Mouse (Mus musculus) kidney, adult 8-10 months (tissue): ENCODE results near the gene Spsb1.
A peak's percentile ranks its signal among the peaks of the same experiment; 100 is the strongest.

Source experiments
- DNase-seq, 2 experiments: peaks; one replicate each; pipeline ENCODE4 v3.0.0; 2022

Gene Spsb1

DNA sequence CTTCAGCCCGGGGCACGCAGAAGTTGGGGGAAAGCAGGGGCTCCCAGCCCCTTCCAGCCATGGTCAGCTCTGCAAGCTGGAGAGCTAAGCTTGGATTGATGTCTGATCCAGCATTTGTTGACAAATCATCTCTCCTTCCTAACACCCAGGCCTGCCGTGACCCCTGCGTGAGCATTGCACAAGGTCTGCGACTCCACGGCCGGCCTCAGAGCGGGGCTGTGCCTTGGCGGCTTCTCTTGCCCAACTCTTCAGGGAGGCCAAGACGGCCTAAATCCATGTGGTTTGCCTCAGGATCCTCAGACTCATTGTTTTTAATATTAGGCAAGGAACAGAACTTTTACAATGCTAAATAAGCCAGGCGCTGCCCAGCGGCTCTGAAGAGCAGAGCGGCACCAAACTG lies 3.6 kb downstream of the Spsb1 start:
- DNase-seq: no peak

DNA sequence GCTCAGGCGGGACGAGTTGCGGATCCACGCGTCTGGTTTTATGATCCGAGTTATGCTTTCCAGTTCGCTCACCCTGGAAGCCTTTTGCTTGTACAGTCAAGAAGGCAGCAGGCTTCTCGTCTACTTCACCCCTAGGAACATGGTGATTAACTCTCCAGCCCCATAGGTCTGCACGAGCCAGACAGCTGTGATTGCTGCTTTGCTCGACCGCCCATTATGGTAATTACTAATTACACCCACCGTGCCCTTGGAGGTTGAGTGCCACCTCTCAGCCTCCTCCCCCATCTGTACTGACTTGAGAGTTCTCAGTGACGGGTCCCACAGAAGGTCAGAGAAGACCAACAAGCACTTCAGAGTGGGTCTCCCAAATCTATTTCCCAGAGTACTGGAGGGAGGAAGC lies 5.2 kb downstream of the Spsb1 start:
- DNase-seq: no peak

GRCm38 (mm10) chr4:149948119-149948518 lies 6.7 kb downstream of the Spsb1 start:
- DNase-seq: no peak

- no peak for DNase-seq
Measured at GRCm38 (mm10) chr4:149947396-149947795, 7.4 kb downstream of the Spsb1 start.

- no peak for DNase-seq
Measured at GRCm38 (mm10) chr4:149945194-149945593, 9.6 kb downstream of the Spsb1 start.

DNA sequence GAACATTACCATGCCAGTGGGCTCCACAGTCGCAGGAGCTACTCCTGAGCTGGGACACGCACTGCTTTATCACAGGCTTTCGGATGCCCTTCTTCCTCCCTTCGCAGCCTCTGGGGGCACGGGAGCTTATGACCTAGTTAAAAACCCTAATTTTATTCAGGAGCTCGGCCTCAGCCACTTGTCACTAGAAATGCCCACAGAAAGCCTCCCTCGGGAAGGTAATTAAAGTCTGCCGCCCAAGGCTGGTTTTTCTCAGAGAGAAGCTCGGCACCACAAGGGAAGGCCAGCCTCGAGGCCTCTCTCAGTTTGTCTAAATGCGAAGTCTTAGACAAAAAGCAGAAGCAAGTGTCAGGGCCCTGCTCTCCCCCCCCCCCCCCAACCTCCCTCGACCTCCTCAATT lies 10.6 kb downstream of the Spsb1 start:
- DNase-seq: no peak

- DNase-seq: no peak
Measured at GRCm38 (mm10) chr4:149942831-149943741, 11.8 kb downstream of the Spsb1 start.

- DNase-seq: no peak
Measured at GRCm38 (mm10) chr4:149941067-149941755, 13.6 kb downstream of the Spsb1 start.

GRCm38 (mm10) chr4:149938701-149939100 lies 16.1 kb downstream of the Spsb1 start:
- no peak for DNase-seq

GRCm38 (mm10) chr4:149936921-149937320 lies 17.9 kb downstream of the Spsb1 start:
- no peak for DNase-seq

GRCm38 (mm10) chr4:149935470-149935869 lies 19.4 kb downstream of the Spsb1 start:
- DNase-seq: no peak

GRCm38 (mm10) chr4:149933519-149934245 lies 21.2 kb downstream of the Spsb1 start:
- DNase-seq: no peak

GRCm38 (mm10) chr4:149933025-149933424 lies 21.8 kb downstream of the Spsb1 start:
- no peak for DNase-seq

DNA sequence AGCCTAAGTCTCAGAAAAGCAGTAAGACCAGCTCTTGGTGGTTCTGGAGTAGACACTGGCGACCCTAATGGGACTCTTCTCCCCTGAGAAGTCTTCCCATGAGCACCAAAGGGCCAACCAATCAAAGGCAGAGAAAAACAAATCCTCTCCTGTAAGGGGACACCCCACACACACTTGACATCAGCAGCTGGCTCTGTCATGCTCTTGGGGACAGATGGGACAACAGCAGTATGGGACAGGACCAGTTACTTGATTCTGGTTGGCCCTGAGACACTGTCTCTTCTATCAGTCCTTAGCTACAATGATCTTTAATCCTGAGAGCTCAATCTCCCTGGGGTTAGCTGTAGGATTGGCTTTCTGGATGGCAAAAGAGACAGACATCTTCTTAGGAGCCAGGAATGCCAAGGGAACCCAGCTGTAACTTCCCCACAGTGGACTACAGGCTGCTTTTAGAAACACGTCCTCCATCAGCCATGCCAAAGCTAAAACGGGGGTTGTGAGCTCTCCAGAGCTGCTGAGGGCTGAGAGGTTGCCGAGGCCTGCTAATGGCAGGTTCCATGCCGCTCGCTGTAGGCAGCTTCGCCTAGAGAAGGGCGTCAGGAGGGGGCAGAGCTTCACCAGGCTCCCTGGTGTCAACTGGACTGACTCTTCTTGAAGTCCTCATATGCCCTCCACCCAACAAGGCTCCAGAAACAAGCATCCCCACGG lies 22.6 kb downstream of the Spsb1 start:
- DNase-seq: no peak

DNA sequence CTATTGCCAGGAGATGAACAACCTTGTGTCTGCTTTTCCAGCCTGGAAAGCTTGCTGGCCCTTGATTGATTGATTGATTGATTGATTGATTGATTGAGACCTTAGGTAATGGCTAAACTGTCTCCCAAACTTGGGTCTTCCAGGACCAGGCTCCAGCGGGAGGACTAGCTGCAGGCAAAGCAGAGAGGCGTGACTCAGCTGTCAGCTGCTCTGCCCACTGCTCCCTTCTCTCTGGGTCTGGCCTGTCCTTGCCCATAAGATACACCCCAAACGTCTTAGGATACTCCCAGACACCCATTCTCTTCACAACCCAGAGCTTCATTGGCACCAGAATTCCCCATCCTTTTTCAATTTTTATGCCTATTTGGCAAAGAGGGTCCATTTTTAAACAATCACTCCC lies 24.1 kb downstream of the Spsb1 start:
- DNase-seq: no peak

DNA sequence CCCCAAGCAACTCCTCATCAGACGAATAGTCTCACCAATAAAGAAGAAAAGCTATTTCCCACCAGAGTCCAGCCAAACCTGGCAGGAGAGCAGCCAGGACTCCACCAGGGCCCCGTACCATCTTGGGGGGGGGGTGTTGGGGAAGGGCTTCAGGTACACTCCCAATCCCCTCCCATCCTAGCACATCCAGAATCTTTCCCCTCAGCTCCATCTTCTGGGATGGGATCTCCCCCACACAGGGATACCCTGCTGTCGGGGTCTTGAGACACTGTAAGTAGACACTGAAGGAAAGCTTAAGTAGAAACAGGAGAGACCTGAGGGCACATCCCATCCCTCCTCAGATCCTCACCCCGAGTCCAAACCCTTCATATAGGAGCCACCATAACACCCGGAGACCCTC lies 31.8 kb downstream of the Spsb1 start:
- no peak for DNase-seq

DNA sequence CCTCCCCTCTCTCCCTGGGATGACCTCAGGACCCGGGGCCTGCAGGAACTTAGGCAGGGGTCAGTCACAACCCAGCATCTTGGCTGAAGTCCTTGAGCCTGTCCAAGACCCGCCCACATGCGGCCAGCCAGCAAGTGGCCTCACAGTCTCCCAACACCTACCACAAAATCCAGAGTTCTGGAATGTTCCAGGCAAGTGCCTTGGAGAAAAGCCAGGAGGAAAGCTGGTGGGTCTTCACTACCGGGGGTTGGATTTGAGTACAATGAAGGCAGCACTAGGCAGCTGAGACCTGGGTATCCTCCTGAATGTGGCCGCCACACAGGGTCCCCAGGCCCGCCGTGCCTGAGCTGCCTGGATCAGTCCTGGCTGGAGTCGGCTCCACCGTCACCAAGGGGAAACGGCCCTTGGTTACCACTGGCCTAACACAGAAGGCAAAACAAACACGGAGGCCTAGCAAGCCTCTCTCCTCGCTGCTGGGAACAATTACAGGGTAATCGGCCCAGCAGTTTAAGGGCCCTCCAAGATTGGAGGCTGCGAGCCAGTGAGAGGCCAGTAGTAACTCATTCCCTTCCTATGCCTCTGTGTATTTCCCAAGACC lies 32.6 kb downstream of the Spsb1 start:
- DNase-seq: peak; percentile 36 to 41

GRCm38 (mm10) chr4:149920886-149921285 lies 34.0 kb downstream of the Spsb1 start:
- no peak for DNase-seq

DNA sequence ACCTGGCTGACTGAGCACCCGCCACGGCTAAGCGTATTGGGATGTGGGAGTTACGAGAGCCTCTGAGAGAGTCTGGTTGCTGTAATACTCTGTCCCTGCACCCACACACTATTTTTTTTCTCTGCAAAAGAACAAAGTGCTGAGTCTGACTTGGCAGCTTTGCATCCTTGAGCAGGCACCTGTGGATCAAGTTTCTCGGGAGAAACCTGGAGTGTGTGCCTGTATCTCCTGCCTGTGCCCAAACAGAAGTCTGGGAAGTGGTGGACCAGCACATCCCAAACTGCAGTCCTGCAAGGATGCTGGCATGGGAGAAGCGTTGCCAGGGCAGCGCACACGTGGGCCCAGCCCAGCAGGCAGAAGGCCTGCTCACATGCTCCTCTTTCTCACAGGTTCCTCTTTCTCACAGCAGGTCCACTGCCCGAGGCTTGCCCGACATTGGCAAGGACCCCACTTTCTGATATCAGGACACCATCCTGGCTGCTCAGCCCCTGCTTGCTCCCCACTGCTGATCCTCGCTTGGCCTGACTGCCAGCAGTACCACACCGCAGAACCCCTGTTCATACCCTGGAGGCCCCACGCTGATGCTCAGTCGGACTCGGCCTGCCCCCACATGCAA lies 36.3 kb downstream of the Spsb1 start:
- DNase-seq: no peak

GRCm38 (mm10) chr4:149916831-149917230 lies 38.0 kb downstream of the Spsb1 start:
- no peak for DNase-seq

GRCm38 (mm10) chr4:149913709-149914370 lies 41.0 kb downstream of the Spsb1 start:
- no peak for DNase-seq
